Mouse (Mus musculus) erythroblast, embryonic 14.5 days (primary cell): ENCODE results near the gene Polr3e.

ENCODE experiments used
- GATA1 ChIP-seq: IDR thresholded peaks from 2 replicates; pipeline ENCODE4 v1.6.1; 2012; ENCODE audit warnings: low read length, inconsistent platforms, mixed read lengths
- TAL1 ChIP-seq: IDR thresholded peaks from 3 replicates; pipeline ENCODE4 v1.6.1; 2012; ENCODE audit warnings: low read length, inconsistent platforms, mixed read lengths

DNA sequence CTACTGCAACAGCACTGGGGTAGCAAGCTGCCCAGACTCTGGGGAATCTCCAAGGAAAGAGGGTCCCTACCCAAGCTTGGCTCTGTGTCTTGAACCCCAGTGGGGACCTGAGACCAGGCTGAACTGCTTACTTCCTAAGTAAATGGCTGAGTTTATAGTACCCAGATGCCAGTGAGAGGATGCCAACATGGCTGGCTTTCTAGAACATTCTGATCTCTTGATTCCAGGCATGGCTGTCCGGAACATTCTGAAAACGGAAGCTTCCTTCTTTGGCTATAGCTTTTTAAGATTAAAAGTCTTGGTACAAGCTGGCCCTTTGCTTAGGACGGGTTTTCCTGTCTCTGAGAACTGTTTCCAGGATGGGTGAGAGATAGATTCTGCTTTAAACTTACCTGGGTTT is 43.5 kb upstream of the Polr3e start:
- no peak for TF ChIP-seq GATA1
- no peak for TF ChIP-seq TAL1
